Mouse (Mus musculus): ENCODE data around the gene Rpn2. TPM values are rescaled to one million over a fixed set of nuclear protein-coding genes. Genes with fewer than 3 reads are reported as not detected.

Rpn2 gene
- polyA plus RNA-seq, 1 experiment from 2014 or later = 265 TPM

GRCm38 (mm10) chr2:157287542-157287941 lies 8.7 kb downstream of the Rpn2 start:
- no peak overlapping the region for H3K27ac ChIP-seq
- H3K36me3 ChIP-seq = peaks cover 77% of the 10 kb centered on the region
- H3K4me3 ChIP-seq = no peak overlapping the region
- H3K9me3 ChIP-seq = no peaks in the 10 kb centered on the region
- no peak overlapping the region for H3K9ac ChIP-seq
- 28% methylated on average over 3 of the region's 3 CpGs for WGBS
- H3K4me1 ChIP-seq = 0 out of 2 replicates have a peak, but pooled peaks cover 4% of the 10 kb centered on the region
- ATAC-seq (ENCODE audit: insufficient number of reproducible peaks, insufficient read depth, low FRiP score, low TSS enrichment) = no peak
- H3K4me2 ChIP-seq (replicated peaks) = no peak overlapping the region
- no peaks in the 10 kb centered on the region for H3K27me3 ChIP-seq

DNA sequence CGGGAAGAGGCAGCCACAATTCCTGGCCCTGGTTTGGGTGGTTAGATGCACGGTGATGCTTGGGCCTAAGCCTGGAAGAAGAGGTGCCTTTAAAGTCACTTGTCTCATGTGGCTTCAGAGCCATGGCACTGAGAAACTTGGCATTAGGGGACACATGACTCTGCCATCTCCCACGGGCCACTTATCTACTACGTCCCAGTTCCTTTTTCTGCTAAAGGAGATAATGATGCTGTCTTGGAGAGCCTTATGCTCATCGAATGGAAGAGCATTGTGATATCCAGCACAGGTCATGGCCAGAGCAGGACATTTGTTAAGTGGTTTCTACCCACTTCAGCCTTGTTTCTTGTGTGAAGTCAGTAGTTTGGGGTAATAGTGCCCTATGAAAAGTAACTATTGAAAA lies 10.2 kb downstream of the Rpn2 start:
- no peak for ATAC-seq (ENCODE audit: insufficient number of reproducible peaks, insufficient read depth, low FRiP score, low TSS enrichment)
- Histone ChIP-seq H3K9me3 (no peaks in the 10 kb centered on the region), H3K27ac (no peak overlapping the region), H3K9ac (no peak overlapping the region), H3K4me1 (0 out of 2 replicates have a peak, but pooled peaks cover 4% of the 10 kb centered on the region), H3K27me3 (no peaks in the 10 kb centered on the region), H3K36me3 (peaks cover 76% of the 10 kb centered on the region), H3K4me3 (no peak overlapping the region), H3K4me2 (replicated peaks) (no peak overlapping the region)
- 92% methylated on average over 5 of the region's 5 CpGs for WGBS

DNA sequence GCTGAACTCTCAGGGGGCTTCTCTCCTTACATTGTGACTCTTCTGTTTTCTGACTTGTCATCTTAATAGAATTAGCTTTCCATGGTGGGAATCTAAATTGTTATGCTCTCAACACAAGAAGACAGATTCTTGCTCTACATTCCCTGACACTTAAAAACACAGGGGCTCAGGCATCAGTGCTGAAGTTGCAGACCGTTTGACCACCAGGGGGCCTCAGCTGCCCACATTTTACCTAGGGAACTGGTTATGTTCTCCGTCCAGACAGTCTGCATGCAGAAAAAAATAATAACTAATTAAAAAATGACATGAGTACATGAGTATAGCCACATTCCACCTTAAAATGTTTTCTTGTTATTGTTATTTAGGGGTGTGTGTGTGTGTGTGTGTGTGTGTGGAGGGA lies 13.3 kb downstream of the Rpn2 start:
- 22% methylated on average over 2 of the region's 2 CpGs for WGBS
- Histone ChIP-seq H3K4me3 (no peak overlapping the region), H3K36me3 (peaks cover 79% of the 10 kb centered on the region), H3K4me1 (0 out of 2 replicates have a peak, but pooled peaks cover 4% of the 10 kb centered on the region), H3K27me3 (no peaks in the 10 kb centered on the region), H3K9me3 (no peaks in the 10 kb centered on the region), H3K9ac (no peak overlapping the region), H3K4me2 (replicated peaks) (no peak overlapping the region), H3K27ac (no peak overlapping the region)
- no peak for ATAC-seq (ENCODE audit: insufficient number of reproducible peaks, insufficient read depth, low FRiP score, low TSS enrichment)

GRCm38 (mm10) chr2:157296105-157296689 lies 17.4 kb downstream of the Rpn2 start:
- peaks cover 85% of the 10 kb centered on the region for H3K36me3 ChIP-seq

GRCm38 (mm10) chr2:157300051-157300450 lies 21.2 kb downstream of the Rpn2 start:
- Histone ChIP-seq H3K4me1 (no peaks in the 10 kb centered on the region), H3K36me3 (peaks cover 86% of the 10 kb centered on the region), H3K9me3 (no peaks in the 10 kb centered on the region), H3K27ac (no peak overlapping the region), H3K27me3 (no peaks in the 10 kb centered on the region), H3K4me2 (replicated peaks) (no peak overlapping the region), H3K9ac (no peak overlapping the region), H3K4me3 (no peak overlapping the region)
- WGBS = 88% methylated on average over 6 of the region's 6 CpGs
- ATAC-seq (ENCODE audit: insufficient number of reproducible peaks, insufficient read depth, low FRiP score, low TSS enrichment) = no peak

More at GRCm38 (mm10) chr2:157296105-157296689, 17.4 kb downstream of the Rpn2 start:
- Histone ChIP-seq H3K4me3 (no peak overlapping the region), H3K4me2 (replicated peaks) (no peak overlapping the region), H3K9ac (no peak overlapping the region), H3K27ac (no peak overlapping the region), H3K9me3 (no peaks in the 10 kb centered on the region), H3K27me3 (no peaks in the 10 kb centered on the region), H3K4me1 (no peaks in the 10 kb centered on the region)
- no peak for ATAC-seq (ENCODE audit: insufficient number of reproducible peaks, insufficient read depth, low FRiP score, low TSS enrichment)
- 65% methylated on average over 7 of the region's 7 CpGs for WGBS

- H3K9ac ChIP-seq = no peak overlapping the region
- H3K4me1 ChIP-seq = no peaks in the 10 kb centered on the region
- no peak overlapping the region for H3K27ac ChIP-seq
- ATAC-seq (ENCODE audit: insufficient number of reproducible peaks, insufficient read depth, low FRiP score, low TSS enrichment) = no peak
- no peak overlapping the region for H3K4me3 ChIP-seq
- no peak overlapping the region for H3K4me2 ChIP-seq (replicated peaks)
- no peaks in the 10 kb centered on the region for H3K27me3 ChIP-seq
- 82% methylated on average over 9 of the region's 9 CpGs for WGBS
- H3K9me3 ChIP-seq = no peaks in the 10 kb centered on the region
- H3K36me3 ChIP-seq = peaks cover 73% of the 10 kb centered on the region
These were observed 24.3 kb downstream of the Rpn2 start for GRCm38 (mm10) chr2:157303096-157303495.

GRCm38 (mm10) chr2:157306091-157307032 lies 27.5 kb downstream of the Rpn2 start:
- peak overlapping the region; percentile 43 for H3K27ac ChIP-seq
- ATAC-seq (ENCODE audit: insufficient number of reproducible peaks, insufficient read depth, low FRiP score, low TSS enrichment) = no peak
- H3K9me3 ChIP-seq = no peaks in the 10 kb centered on the region
- no peaks in the 10 kb centered on the region for H3K27me3 ChIP-seq
- H3K4me3 ChIP-seq = no peak overlapping the region
- H3K4me1 ChIP-seq = no peaks in the 10 kb centered on the region
- H3K36me3 ChIP-seq = peaks cover 74% of the 10 kb centered on the region
- no peak overlapping the region for H3K9ac ChIP-seq
- H3K4me2 ChIP-seq (replicated peaks) = no peak overlapping the region
- WGBS = 71% methylated on average over 7 of the region's 7 CpGs

GRCm38 (mm10) chr2:157307715-157308265 lies 29.0 kb downstream of the Rpn2 start:
- no peak for ATAC-seq (ENCODE audit: insufficient number of reproducible peaks, insufficient read depth, low FRiP score, low TSS enrichment)
- no peak overlapping the region for H3K4me3 ChIP-seq
- no peaks in the 10 kb centered on the region for H3K9me3 ChIP-seq
- WGBS = 85% methylated on average over 4 of the region's 4 CpGs
- no peaks in the 10 kb centered on the region for H3K4me1 ChIP-seq
- H3K27me3 ChIP-seq = no peaks in the 10 kb centered on the region
- H3K27ac ChIP-seq = peak overlapping the region; percentile 50; the same call in 1 of the 2 replicates
- H3K9ac ChIP-seq = no peak overlapping the region
- no peak overlapping the region for H3K4me2 ChIP-seq (replicated peaks)
- H3K36me3 ChIP-seq = peaks cover 77% of the 10 kb centered on the region

- Histone ChIP-seq H3K4me1 (0 out of 2 replicates have a peak, but pooled peaks cover under 1% of the 10 kb centered on the region), H3K4me3 (no peak overlapping the region), H3K9me3 (no peaks in the 10 kb centered on the region), H3K27ac (peak overlapping the region; percentile 50; the same call in 1 of the 2 replicates), H3K9ac (no peak overlapping the region), H3K4me2 (replicated peaks) (no peak overlapping the region), H3K27me3 (no peaks in the 10 kb centered on the region), H3K36me3 (peaks cover 77% of the 10 kb centered on the region)
- WGBS = 86% methylated on average over 2 of the region's 2 CpGs
- ATAC-seq (ENCODE audit: insufficient number of reproducible peaks, insufficient read depth, low FRiP score, low TSS enrichment) = no peak
These were observed 29.6 kb downstream of the Rpn2 start for GRCm38 (mm10) chr2:157308273-157308917.

DNA sequence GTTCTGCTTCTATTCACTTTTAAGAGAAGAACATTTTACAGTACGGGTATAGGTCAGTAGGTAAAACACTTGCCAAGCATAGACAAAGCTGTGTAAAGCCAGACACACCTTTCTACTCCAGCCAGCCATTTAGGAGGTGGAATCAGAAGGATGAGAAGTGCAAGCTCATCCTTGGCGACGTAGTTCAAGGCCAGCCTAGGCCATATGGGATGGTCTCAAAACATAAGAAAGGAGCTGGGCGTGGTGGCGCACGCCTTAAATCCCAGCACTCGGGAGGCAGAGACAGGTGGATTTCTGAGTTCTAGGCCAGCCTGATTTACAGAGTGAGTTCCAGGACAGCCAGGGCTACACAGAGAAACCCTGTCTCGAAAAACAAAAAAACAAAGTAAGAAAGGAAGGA lies 30.8 kb downstream of the Rpn2 start:
- Histone ChIP-seq H3K27me3 (no peaks in the 10 kb centered on the region), H3K9me3 (no peaks in the 10 kb centered on the region), H3K9ac (no peak overlapping the region), H3K4me1 (peaks cover 4% of the 10 kb centered on the region; the same call in 1 of the 2 replicates), H3K36me3 (peaks cover 77% of the 10 kb centered on the region), H3K27ac (no peak overlapping the region), H3K4me3 (no peak overlapping the region), H3K4me2 (replicated peaks) (no peak overlapping the region)
- ATAC-seq (ENCODE audit: insufficient number of reproducible peaks, insufficient read depth, low FRiP score, low TSS enrichment) = no peak
- WGBS = 92% methylated on average over 8 of the region's 8 CpGs

- H3K36me3 ChIP-seq = peaks cover 86% of the 10 kb centered on the region
These were observed 32.3 kb downstream of the Rpn2 start for GRCm38 (mm10) chr2:157310963-157311637.

More at GRCm38 (mm10) chr2:157310963-157311637, 32.3 kb downstream of the Rpn2 start:
- no peak for ATAC-seq (ENCODE audit: insufficient number of reproducible peaks, insufficient read depth, low FRiP score, low TSS enrichment)
- Histone ChIP-seq H3K9ac (no peak overlapping the region), H3K9me3 (no peaks in the 10 kb centered on the region), H3K27me3 (no peaks in the 10 kb centered on the region), H3K4me3 (no peak overlapping the region), H3K4me1 (peaks cover 4% of the 10 kb centered on the region; the same call in 1 of the 2 replicates), H3K27ac (no peak overlapping the region), H3K4me2 (replicated peaks) (no peak overlapping the region)
- WGBS = 72% methylated on average over 6 of the region's 6 CpGs

All from embryonic facial prominence, embryonic 12.5 days (tissue).